Mouse (Mus musculus): ENCODE results near the gene Snip1.

DNA sequence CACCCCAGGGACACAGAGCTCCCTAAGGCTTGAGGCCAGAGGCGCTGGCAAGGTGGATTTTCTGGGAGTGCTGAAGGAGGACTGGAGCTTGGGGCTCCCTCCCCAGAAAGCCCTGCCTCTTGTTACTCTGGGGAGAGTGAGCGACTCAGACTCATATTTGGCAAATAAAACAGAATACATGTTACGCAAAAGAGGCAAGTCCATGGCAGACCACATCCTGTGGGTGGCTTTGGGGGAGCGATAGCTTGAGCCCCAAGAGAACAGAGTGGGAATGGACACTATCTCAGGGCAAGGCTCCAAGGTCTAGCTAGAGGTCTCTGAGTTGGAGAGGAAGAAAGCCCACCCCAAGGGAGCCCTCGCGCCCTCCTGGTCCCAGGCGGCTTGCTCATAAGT lies 56.8 kb downstream of the Snip1 start:
- no peak for TF ChIP-seq CTCF (IDR thresholded peaks at IDR 0.05; ENCODE audit: control insufficient read depth, insufficient read depth, insufficient replicate concordance, low read depth, low read length)
- TF ChIP-seq POLR2A (IDR thresholded peaks at IDR 0.05; ENCODE audit: control insufficient read depth, low read depth, low read length) = no peak
